Mouse (Mus musculus): ENCODE measurements around the gene Gng7.
"Not testable (repeated sequence)": the region's sequence is repeated elsewhere in the genome, so short reads cannot be mapped to it uniquely, and the experiment has no call there.

The Gng7 gene

GRCm38 (mm10) chr10:80995091-80995632, 19.6 kb downstream of the Gng7 start:
- peak; percentile 64 to 80 for DNase-seq (ENCODE audit: low spot score in 2 of 2)

- no peak for DNase-seq (ENCODE audit: low spot score in 2 of 2)
Measured at GRCm38 (mm10) chr10:80994621-80995020, 20.1 kb downstream of the Gng7 start.

GRCm38 (mm10) chr10:80993276-80993675, 21.5 kb downstream of the Gng7 start:
- no peak for DNase-seq (ENCODE audit: low spot score in 2 of 2)

- DNase-seq (ENCODE audit: low spot score in 2 of 2) = no peak
Measured at GRCm38 (mm10) chr10:80991945-80992344, 22.8 kb downstream of the Gng7 start.

- no peak for DNase-seq (ENCODE audit: low spot score in 2 of 2)
Measured at GRCm38 (mm10) chr10:80991007-80991406, 23.7 kb downstream of the Gng7 start.

GRCm38 (mm10) chr10:80990406-80990805, 24.3 kb downstream of the Gng7 start:
- DNase-seq (ENCODE audit: low spot score in 2 of 2) = no peak

- not testable (repeated sequence) for DNase-seq (ENCODE audit: low spot score in 2 of 2)
Measured at GRCm38 (mm10) chr10:80989854-80990253, 24.9 kb downstream of the Gng7 start.

- DNase-seq (ENCODE audit: low spot score in 2 of 2) = no peak
Measured at GRCm38 (mm10) chr10:80989446-80989845, 25.3 kb downstream of the Gng7 start.

GRCm38 (mm10) chr10:80987709-80988441, 26.9 kb downstream of the Gng7 start:
- peak in 1 of 2 experiments; percentile 68 for DNase-seq (ENCODE audit: low spot score in 2 of 2)

- DNase-seq (ENCODE audit: low spot score in 2 of 2) = no peak
Measured at GRCm38 (mm10) chr10:80986754-80987153, 28.0 kb downstream of the Gng7 start.

- DNase-seq (ENCODE audit: low spot score in 2 of 2) = no peak
Measured at GRCm38 (mm10) chr10:80985970-80986701, 28.6 kb downstream of the Gng7 start.

GRCm38 (mm10) chr10:80985241-80985969, 29.3 kb downstream of the Gng7 start:
- DNase-seq (ENCODE audit: low spot score in 2 of 2) = no peak

- DNase-seq (ENCODE audit: low spot score in 2 of 2) = no peak
Measured at GRCm38 (mm10) chr10:80984223-80984622, 30.5 kb downstream of the Gng7 start.

GRCm38 (mm10) chr10:80982381-80982780, 32.4 kb downstream of the Gng7 start:
- no peak for DNase-seq (ENCODE audit: low spot score in 2 of 2)

GRCm38 (mm10) chr10:80981564-80982112, 33.1 kb downstream of the Gng7 start:
- DNase-seq (ENCODE audit: low spot score in 2 of 2) = no peak

GRCm38 (mm10) chr10:80975478-80975877, 39.3 kb downstream of the Gng7 start:
- DNase-seq (ENCODE audit: low spot score in 2 of 2) = no peak

GRCm38 (mm10) chr10:80973722-80974121, 41.0 kb downstream of the Gng7 start:
- no peak for DNase-seq (ENCODE audit: low spot score in 2 of 2)

GRCm38 (mm10) chr10:80972071-80972987, 42.4 kb downstream of the Gng7 start:
- no peak for DNase-seq (ENCODE audit: low spot score in 2 of 2)

GRCm38 (mm10) chr10:80971533-80971932, 43.2 kb downstream of the Gng7 start:
- DNase-seq (ENCODE audit: low spot score in 2 of 2) = no peak

- DNase-seq (ENCODE audit: low spot score in 2 of 2) = no peak
Measured at GRCm38 (mm10) chr10:80970159-80970558, 44.6 kb downstream of the Gng7 start.

GRCm38 (mm10) chr10:80969298-80969697, 45.4 kb downstream of the Gng7 start:
- DNase-seq (ENCODE audit: low spot score in 2 of 2) = no peak

Measured in frontal cortex, postnatal 10 days (tissue).